Mouse (Mus musculus) CD8-positive naive resting alpha-beta T cell, adult 57 days (primary cell): ENCODE measurements around the gene Sdhc. TPM values are rescaled to one million over a fixed set of nuclear protein-coding genes. Genes with fewer than 3 reads are reported as not detected.

ENCODE experiments used
- total RNA-seq: library from RNA; stranded (reverse); gene quantifications from one replicate; pipeline ENCODE4 v1.2.4, GENCODE M21; 2023

Sdhc gene
- total RNA-seq = 109 TPM

GRCm38 (mm10) chr1:171149974-171150760, at the start of gene Sdhc, which contains the start of gene Mpz:
Gene Sdhc (minus strand): TSS chr1:171150603.
Gene Mpz (plus strand): TSS chr1:171150711.

DNA sequence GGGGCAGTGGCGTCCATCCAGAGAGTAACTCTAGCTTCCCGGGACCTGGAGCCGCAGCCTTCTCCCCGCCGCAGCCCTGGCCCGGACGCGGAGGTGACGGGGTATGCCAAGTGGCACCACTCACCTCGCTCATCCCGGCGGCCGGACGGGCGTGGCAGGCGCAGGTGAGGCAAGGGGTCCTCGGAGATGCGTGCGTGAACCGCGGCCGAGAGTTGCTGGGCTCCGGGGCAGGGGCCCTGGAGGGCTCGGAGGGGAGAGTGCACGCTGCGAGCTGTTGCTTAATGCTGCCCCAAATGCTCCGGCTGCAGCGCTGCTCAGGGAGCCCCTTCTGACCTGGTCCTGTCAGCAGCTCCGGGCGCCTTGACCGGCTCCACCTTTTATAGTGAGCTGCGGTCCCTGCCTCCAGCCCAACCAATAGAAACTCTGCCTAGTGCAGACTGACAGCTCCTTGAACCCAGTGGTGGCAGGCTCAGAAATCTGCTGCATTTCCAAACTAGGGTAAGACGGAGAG, 45.5 kb upstream of the Sdhc start, which contains the start of gene Pcp4l1:
TSS of gene Pcp4l1 (minus strand) at position 382 of the 511 bp plus-strand sequence.

DNA sequence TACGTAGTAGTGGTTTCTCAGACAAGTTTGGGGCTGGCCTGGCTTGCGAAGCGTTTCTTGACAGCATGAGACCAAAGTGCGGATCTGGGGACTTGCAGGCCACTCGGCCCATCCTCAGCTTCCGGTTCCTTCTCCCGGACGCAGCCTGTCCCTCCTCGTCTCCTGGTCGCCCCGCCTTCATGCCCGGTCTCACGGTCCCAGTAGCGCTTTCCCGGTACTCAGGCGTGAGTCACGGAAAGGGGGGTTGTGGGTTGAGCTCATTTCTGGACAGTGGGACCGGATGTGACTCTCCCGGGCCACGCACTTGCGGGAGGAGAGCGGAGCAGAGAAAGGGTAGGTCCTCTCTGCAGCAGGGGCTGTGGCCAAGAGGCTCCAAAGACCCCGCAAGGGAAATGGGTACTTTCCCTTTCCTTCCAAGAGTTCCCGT, 36.5 kb downstream of the Sdhc start, which contains the start of gene Cfap126:
TSS of gene Cfap126 (plus strand) at position 46 of the 427 bp plus-strand sequence.

Other genes starting within 250 kb of the Sdhc start
- not detected for gene Fcrlb, start 237.7 kb downstream of the Sdhc start, total RNA-seq
- gene Fcrla, start 223.0 kb downstream of the Sdhc start, total RNA-seq = 32.9 TPM
- gene Fcgr2b, start 174.1 kb downstream of the Sdhc start, total RNA-seq = 18.3 TPM
- gene Fcgr4, start 131.7 kb downstream of the Sdhc start, total RNA-seq = 1.3 TPM
- 3.4 TPM for gene Fcgr3, start 85.7 kb downstream of the Sdhc start, total RNA-seq
- not detected for gene Cfap126, start 36.7 kb downstream of the Sdhc start, total RNA-seq
- gene Mpz, start 108 bp upstream of the Sdhc start, total RNA-seq = not detected
- not detected for gene Pcp4l1, start 45.7 kb upstream of the Sdhc start, total RNA-seq
- gene Nr1i3, start 63.4 kb upstream of the Sdhc start, total RNA-seq = not detected
- gene Tomm40l, start 71.9 kb upstream of the Sdhc start, total RNA-seq = 16.1 TPM
- not detected for gene Apoa2, start 74.5 kb upstream of the Sdhc start, total RNA-seq
- 13.4 TPM for gene Fcer1g, start 83.8 kb upstream of the Sdhc start, total RNA-seq
- not detected for gene Adamts4, start 99.8 kb upstream of the Sdhc start, total RNA-seq
- 122 TPM for gene Ndufs2, start 100.8 kb upstream of the Sdhc start, total RNA-seq
- gene B4galt3, start 119.7 kb upstream of the Sdhc start, total RNA-seq = 66.1 TPM
- gene Ppox, start 130.6 kb upstream of the Sdhc start, total RNA-seq = 49.0 TPM
- gene Usp21, start 137.4 kb upstream of the Sdhc start, total RNA-seq = 45.6 TPM
- 52.8 TPM for gene Ufc1, start 144.4 kb upstream of the Sdhc start, total RNA-seq
- 24.5 TPM for gene Dedd, start 178.5 kb upstream of the Sdhc start, total RNA-seq
- 28.0 TPM for gene Nit1, start 195.0 kb upstream of the Sdhc start, total RNA-seq
- gene Pfdn2, start 195.1 kb upstream of the Sdhc start, total RNA-seq = 79.6 TPM
- gene Klhdc9, start 210.2 kb upstream of the Sdhc start, total RNA-seq = 1.3 TPM
- gene Nectin4, start 219.5 kb upstream of the Sdhc start, total RNA-seq = 0.24 TPM
- gene Arhgap30, start 238.4 kb upstream of the Sdhc start, total RNA-seq = 203 TPM